Mouse (Mus musculus) embryonic facial prominence, embryonic 11.5 days (tissue): ENCODE results near the gene Supt5. TPM values are rescaled to one million over a fixed set of nuclear protein-coding genes. Genes with fewer than 3 reads are reported as not detected.

Source experiments
- ATAC-seq: fragments of 200-750 bp; cut with Nextera tagmentation; replicated peaks from 2 replicates; pipeline ENCODE4 v1.8.0; 2017; ENCODE audit warnings: low read depth; ENCODE audit not compliant: insufficient number of reproducible peaks, low FRiP score, low TSS enrichment
- DNase-seq: peaks from one replicate; pipeline ENCODE4 v3.0.0-alpha.2; 2015; ENCODE audit warnings: low spot score
- H3K27ac ChIP-seq: fragments of 300-500 bp; sonication (generic); replicated peaks from 2 replicates; pipeline ENCODE4 v1.5.1; 2014; ENCODE audit warnings: mild to moderate bottlenecking, low read depth, low read length, control low read depth
- H3K27me3 ChIP-seq: fragments of 300-500 bp; sonication (generic); 2 replicates; pipeline ENCODE4 v1.6.1; 2014; ENCODE audit warnings: mild to moderate bottlenecking, low read length, moderate library complexity, mixed read lengths; ENCODE audit not compliant: control insufficient read depth, insufficient read depth
- H3K36me3 ChIP-seq: fragments of 300-500 bp; sonication (generic); replicated peaks from 2 replicates; pipeline ENCODE4 v1.6.1; 2014; ENCODE audit warnings: low read depth, mild to moderate bottlenecking, low read length, moderate library complexity, mixed read lengths; ENCODE audit not compliant: control insufficient read depth, insufficient read depth
- H3K4me1 ChIP-seq: fragments of 300-500 bp; sonication (generic); 2 replicates; pipeline ENCODE4 v1.6.1; 2014; ENCODE audit warnings: low read length, mixed read lengths; ENCODE audit not compliant: control insufficient read depth, insufficient read depth
- H3K4me2 ChIP-seq: fragments of 300-500 bp; sonication (generic); 2 replicates; pipeline ENCODE4 v1.6.1; 2014; ENCODE audit warnings: low read depth, mild to moderate bottlenecking, control low read depth, low read length, moderate library complexity
- H3K4me3 ChIP-seq: fragments of 300-500 bp; sonication (generic); 2 replicates; pipeline ENCODE4 v1.5.1; 2014; ENCODE audit warnings: low read depth, low read length, control low read depth
- H3K9ac ChIP-seq: fragments of 300-500 bp; sonication (generic); replicated peaks from 2 replicates; pipeline ENCODE4 v1.6.1; 2014; ENCODE audit warnings: mild to moderate bottlenecking, control low read depth, low read length
- H3K9me3 ChIP-seq: fragments of 300-500 bp; sonication (generic); replicated peaks from 2 replicates; pipeline ENCODE4 v1.6.1; 2016; ENCODE audit warnings: mild to moderate bottlenecking, low read length, inconsistent platforms, mixed read lengths; ENCODE audit not compliant: control insufficient read depth
- WGBS: fragments of 180-500 bp; shearing (Covaris S2); extraction: QIAGEN DNeasy Blood & Tissue Kit; methylation state at CpG from one replicate; pipeline ENCODE4 v1.1.7; 2014; 5-methylcytosine and 5-hydroxymethylcytosine counted together
- polyA plus RNA-seq: library from polyadenylated mRNA; unstranded; fragments of >200 nt; fragmentation: Nextera tagmentation; extraction: Ambion mirVana; gene quantifications from 2 replicates; pipeline ENCODE4 v1.2.1, GENCODE M21; 2014

Gene Supt5
- polyA plus RNA-seq, 1 experiment from 2014 or later = 73.9 TPM

DNA sequence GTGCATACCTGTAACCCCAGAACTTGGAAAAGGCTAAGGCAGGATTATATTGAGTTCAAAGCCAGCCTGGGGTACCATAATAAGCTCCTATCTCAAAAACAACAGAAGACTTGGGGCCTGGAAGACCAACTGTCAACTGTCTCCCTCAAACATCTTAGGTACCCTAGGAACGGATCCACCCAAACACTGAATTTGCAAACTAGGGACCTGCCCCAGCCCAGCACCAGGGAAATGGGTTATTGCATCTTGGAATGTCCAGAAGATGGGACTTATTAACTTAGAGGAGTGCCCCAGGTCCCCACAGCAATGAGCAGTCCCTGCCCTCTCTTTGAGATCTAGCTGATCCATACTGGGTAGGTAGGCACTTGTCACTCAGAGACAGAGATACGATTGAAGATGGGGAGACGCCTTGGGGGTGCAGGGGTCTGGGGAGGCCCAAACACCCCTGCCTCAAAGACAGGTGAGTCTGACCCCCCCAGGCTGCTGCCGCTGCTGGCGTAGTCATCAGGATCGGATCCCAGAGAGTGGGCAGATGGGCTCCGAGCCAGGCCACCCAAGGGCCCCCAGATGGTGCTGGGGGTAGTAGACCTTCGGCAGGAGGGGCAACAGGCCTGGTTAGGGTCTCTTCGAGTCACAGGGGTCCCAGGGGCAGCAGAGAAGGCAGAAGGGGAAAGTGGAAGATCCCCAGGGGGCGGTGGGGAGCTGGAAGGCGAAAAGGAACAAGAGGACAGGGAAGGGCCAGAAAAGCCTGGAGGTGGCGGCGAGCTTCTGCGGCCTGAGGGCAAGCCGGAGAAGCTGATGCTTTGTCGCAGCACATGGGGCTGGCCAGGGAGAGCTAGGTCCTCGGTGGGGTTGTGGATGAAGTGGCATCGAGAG lies 38.9 kb upstream of the Supt5 start:
- Histone ChIP-seq H3K36me3 (no peaks in the 10 kb centered on the region), H3K9ac (peak overlapping the region; percentile 72), H3K4me3 (peak overlapping the region; percentile 62), H3K4me2 (peak overlapping the region; percentile 95), H3K27me3 (no peaks in the 10 kb centered on the region), H3K9me3 (no peaks in the 10 kb centered on the region), H3K4me1 (peaks cover 22% of the 10 kb centered on the region), H3K27ac (0 out of 2 replicates have a peak overlapping the region, but pooled peaks have one; percentile 75)
- 71% methylated on average over 18 of the region's 18 CpGs for WGBS
- no peak for ATAC-seq
- no peak for DNase-seq

GRCm38 (mm10) chr7:28376011-28376771 lies 37.6 kb upstream of the Supt5 start:
- Histone ChIP-seq H3K36me3 (no peaks in the 10 kb centered on the region), H3K9me3 (no peaks in the 10 kb centered on the region), H3K4me1 (peaks cover 14% of the 10 kb centered on the region), H3K4me3 (peak overlapping the region; percentile 33), H3K27ac (peak overlapping the region; percentile 96), H3K9ac (peak overlapping the region; percentile 64), H3K4me2 (peak overlapping the region; percentile 69), H3K27me3 (no peaks in the 10 kb centered on the region)
- WGBS = 2% methylated on average over 30 of the region's 30 CpGs
- no peak for ATAC-seq
- DNase-seq = peak; percentile 75

- Histone ChIP-seq H3K4me3 (peak overlapping the region; percentile 33), H3K4me1 (peaks cover 11% of the 10 kb centered on the region), H3K4me2 (peak overlapping the region; percentile 69), H3K27me3 (no peaks in the 10 kb centered on the region), H3K27ac (peak overlapping the region; percentile 96), H3K36me3 (no peaks in the 10 kb centered on the region; the same call in 1 of the 2 replicates), H3K9me3 (no peaks in the 10 kb centered on the region), H3K9ac (peak overlapping the region; percentile 76)
- WGBS = under 1% methylated on average over 36 of the region's 36 CpGs
- ATAC-seq (peak; percentile 49), DNase-seq (peak; percentile 96)
Measured at GRCm38 (mm10) chr7:28375176-28375921, 36.8 kb upstream of the Supt5 start.

- Histone ChIP-seq H3K4me1 (peaks cover 14% of the 10 kb centered on the region), H3K9me3 (no peaks in the 10 kb centered on the region), H3K36me3 (no peaks in the 10 kb centered on the region; the same call in none of the 2 replicates), H3K27me3 (no peaks in the 10 kb centered on the region), H3K9ac (no peak overlapping the region), H3K4me2 (peak overlapping the region; percentile 45), H3K27ac (peak overlapping the region; percentile 96), H3K4me3 (no peak overlapping the region)
- 74% methylated on average over 10 of the region's 10 CpGs for WGBS
- no peak for DNase-seq
- no peak for ATAC-seq
Measured at GRCm38 (mm10) chr7:28374647-28375046, 36.1 kb upstream of the Supt5 start.

- Histone ChIP-seq H3K27ac (0 out of 2 replicates have a peak overlapping the region, but pooled peaks have one; percentile 22), H3K9ac (no peak overlapping the region; the same call in 1 of the 2 replicates), H3K4me2 (no peak overlapping the region), H3K27me3 (no peaks in the 10 kb centered on the region), H3K4me1 (peaks cover 14% of the 10 kb centered on the region), H3K4me3 (no peak overlapping the region), H3K36me3 (peaks cover 5% of the 10 kb centered on the region), H3K9me3 (no peaks in the 10 kb centered on the region)
- no peak for ATAC-seq
- 82% methylated on average over 7 of the region's 7 CpGs for WGBS
- no peak for DNase-seq
Measured at GRCm38 (mm10) chr7:28373891-28374495, 35.4 kb upstream of the Supt5 start.

GRCm38 (mm10) chr7:28373131-28373581 lies 34.6 kb upstream of the Supt5 start:
- Histone ChIP-seq H3K27me3 (no peaks in the 10 kb centered on the region), H3K4me2 (peak overlapping the region; percentile 19; the same call in 1 of the 2 replicates), H3K9ac (peak overlapping the region; percentile 50; the same call in 1 of the 2 replicates), H3K36me3 (peaks cover 6% of the 10 kb centered on the region), H3K4me3 (peak overlapping the region; percentile 89), H3K4me1 (peaks cover 10% of the 10 kb centered on the region), H3K27ac (peak overlapping the region; percentile 53; the same call in 1 of the 2 replicates), H3K9me3 (no peaks in the 10 kb centered on the region)
- ATAC-seq (peak; percentile 0; the same call in 1 of the 2 replicates), DNase-seq (peak; percentile 94)
- WGBS = 1% methylated on average over 9 of the region's 9 CpGs
